ENCODE assay signal across 8 mouse cellular contexts in genomic region chr11:20248277-20248676, GRCm38 (mm10). TPM values are rescaled to one million over a fixed set of nuclear protein-coding genes. Genes with fewer than 3 reads are reported as not detected.
DNase-seq lines count a peak whose midpoint lies in the region; ATAC-seq and TF ChIP-seq lines count a peak whose summit lies in the region.

No protein-coding gene starts in this region.

- no peak for TF ChIP-seq CTCF in brain, embryonic 14.5 days (IDR thresholded peaks at IDR 0.05; ENCODE audit: borderline replicate concordance, extremely low read depth, insufficient read depth, insufficient read length)

- peaks cover 51% of the 10 kb centered on the region for H3K4me1 ChIP-seq in heart, embryonic 12.5 days (replicated peaks)
- peaks cover 53% of the 10 kb centered on the region for H3K4me1 ChIP-seq in hindbrain, embryonic 10.5 days (replicated peaks)

- H3K4me2 ChIP-seq in heart, embryonic 12.5 days = peak overlapping the region; percentile 93

- H3K4me3 ChIP-seq in heart, embryonic 12.5 days = peak overlapping the region; percentile 70
- H3K4me3 ChIP-seq in hindbrain, embryonic 10.5 days = peak overlapping the region; percentile 91

- H3K36me3 ChIP-seq in heart, embryonic 12.5 days = peaks cover 15% of the 10 kb centered on the region; the same call in 1 of the 2 replicates
- peaks cover 11% of the 10 kb centered on the region for H3K36me3 ChIP-seq in hindbrain, embryonic 10.5 days

- no peak for DNase-seq in heart, postnatal 4 days
- DNase-seq in brain, embryonic 14.5 days (ENCODE audit: low read depth) = peak; percentile 39
- no peak for DNase-seq in hindbrain, embryonic 10.5 days (ENCODE audit: low spot score)
- peak; percentile 43 for DNase-seq in lung, postnatal 25 days (ENCODE audit: low spot score)
- DNase-seq in thymus, postnatal 0 days (ENCODE audit: low spot score) = peak; percentile 63
- no peak for DNase-seq in adrenal gland, adult 8-10 months
- no peak for DNase-seq in cerebellum, adult 8-10 months

- no peaks in the 10 kb centered on the region for H3K9me3 ChIP-seq in heart, embryonic 12.5 days (replicated peaks)
- no peaks in the 10 kb centered on the region for H3K9me3 ChIP-seq in hindbrain, embryonic 10.5 days

- WGBS in heart, embryonic 12.5 days = 26% methylated on average over 4 of the region's 4 CpGs
- 16% methylated on average over 4 of the region's 4 CpGs for WGBS in hindbrain, embryonic 10.5 days

- no peak for ATAC-seq in heart, embryonic 12.5 days (ENCODE audit: insufficient number of reproducible peaks, low FRiP score)

- peak overlapping the region; percentile 68 for H3K27ac ChIP-seq in heart, embryonic 12.5 days (ENCODE audit: poor library complexity, severe bottlenecking)
- peak overlapping the region; percentile 98 for H3K27ac ChIP-seq in hindbrain, embryonic 10.5 days

- peak overlapping the region; percentile 86 for H3K9ac ChIP-seq in heart, embryonic 12.5 days

- no peak for TF ChIP-seq POLR2A in brain, embryonic 14.5 days (IDR thresholded peaks at IDR 0.05; ENCODE audit: borderline replicate concordance, extremely low read depth, insufficient read depth, insufficient read length, poor library complexity, severe bottlenecking)

- no peaks in the 10 kb centered on the region for H3K27me3 ChIP-seq in heart, embryonic 12.5 days (replicated peaks)
- no peaks in the 10 kb centered on the region for H3K27me3 ChIP-seq in hindbrain, embryonic 10.5 days (ENCODE audit: insufficient read depth, poor library complexity, severe bottlenecking)

RNA-seq across cellular contexts. Expression of gene Cep68, which starts 1.0 kb away (rescaled TPM):
- 36.1 and 39.5 TPM in 2 replicates for polyA plus RNA-seq in heart, embryonic 12.5 days (2016; fragmentation: Nextera tagmentation; extraction: Ambion mirVana)
- total RNA-seq in heart, postnatal 4 days (2021) = 10 to 100 TPM; 44.1 to 44.2 TPM
- polyA plus RNA-seq in brain, embryonic 14.5 days (2012; rRNA removed) = 26.3 and 26.5 TPM in 2 replicates
- 34.1 and 39.3 TPM in 2 replicates for polyA plus RNA-seq in hindbrain, embryonic 10.5 days (2016; fragmentation: Nextera tagmentation; extraction: Ambion mirVana)
- polyA plus RNA-seq in thymus, postnatal 0 days (2015; fragmentation: Nextera tagmentation; extraction: Ambion mirVana) = 16.6 and 18.1 TPM in 2 replicates
- total RNA-seq in adrenal gland, adult 8-10 months (2022) = 10 to 100 TPM; 19.4 to 27.5 (median 26.4) TPM

RNA-seq across cellular contexts. Expression of gene Rab1a, which starts 47.0 kb away (rescaled TPM):
- polyA plus RNA-seq in heart, embryonic 12.5 days (2016; fragmentation: Nextera tagmentation; extraction: Ambion mirVana) = 233 and 237 TPM in 2 replicates
- 100 to 1,000 TPM; 178 to 180 TPM for total RNA-seq in heart, postnatal 4 days (2021)
- polyA plus RNA-seq in brain, embryonic 14.5 days (2012; rRNA removed) = 214 TPM in 2 replicates
- 208 and 216 TPM in 2 replicates for polyA plus RNA-seq in hindbrain, embryonic 10.5 days (2016; fragmentation: Nextera tagmentation; extraction: Ambion mirVana)
- polyA plus RNA-seq in thymus, postnatal 0 days (2015; fragmentation: Nextera tagmentation; extraction: Ambion mirVana) = 172 and 180 TPM in 2 replicates
- 100 to 1,000 TPM; 151 to 186 (median 168) TPM for total RNA-seq in adrenal gland, adult 8-10 months (2022)

Comparison
In these comparisons a context has a peak if more than half of its experiments do, and no peak if none do; other contexts are left out.
1. DNase-seq: peak in brain, embryonic 14.5 days (single experiment), lung, postnatal 25 days (single experiment) and thymus, postnatal 0 days (single experiment); none in heart, postnatal 4 days (single experiment), hindbrain, embryonic 10.5 days (single experiment), adrenal gland, adult 8-10 months (single experiment) and cerebellum, adult 8-10 months (single experiment).